In genomic region chr10:109651516-109651915, GRCm38 (mm10) we compare ENCODE assay signal across 17 mouse cellular contexts.
A peak's percentile ranks its signal among the peaks of the same experiment; 100 is the strongest.
DNase-seq lines count a peak whose midpoint lies in the region; ATAC-seq and TF ChIP-seq lines count a peak whose summit lies in the region.
"Had no signal": no experiment of that assay in that cellular context is flagged by ENCODE, and none has a peak within 500 bp of the region (broad histone marks: within the 10 kb centered on the region; RNA-seq: fewer than 3 reads in every experiment).

No protein-coding gene starts in this region.

- 39% methylated on average over 7 of the region's 7 CpGs for WGBS in hindbrain, postnatal 0 days
- 75% methylated on average over 7 of the region's 7 CpGs for WGBS in hindbrain, embryonic 13.5 days
- 62% methylated on average over 7 of the region's 7 CpGs for WGBS in intestine, embryonic 15.5 days

- H3K9ac ChIP-seq in hindbrain, postnatal 0 days (replicated peaks; ENCODE audit: low read length) = no peak overlapping the region
- H3K9ac ChIP-seq in hindbrain, embryonic 13.5 days = no peak overlapping the region
- no peak overlapping the region for H3K9ac ChIP-seq in intestine, embryonic 15.5 days
- H3K9ac ChIP-seq: forebrain, embryonic 13.5 days; kidney, embryonic 15.5 days; limb, embryonic 12.5 days; midbrain, embryonic 15.5 days; neural tube, embryonic 12.5 days; stomach, embryonic 15.5 days had no signal

- H3K4me2 ChIP-seq in hindbrain, postnatal 0 days (ENCODE audit: low read depth, low read length) = no peak overlapping the region
- no peak overlapping the region for H3K4me2 ChIP-seq in hindbrain, embryonic 13.5 days
- H3K4me2 ChIP-seq in intestine, embryonic 15.5 days (replicated peaks) = no peak overlapping the region
- H3K4me2 ChIP-seq: forebrain, embryonic 13.5 days; kidney, embryonic 15.5 days; limb, embryonic 12.5 days; midbrain, embryonic 15.5 days; neural tube, embryonic 12.5 days; stomach, embryonic 15.5 days had no signal

- no peak for TF ChIP-seq CTCF in hindbrain, postnatal 0 days (IDR thresholded peaks at IDR 0.05; ENCODE audit: low read depth)

- no peak overlapping the region for H3K4me3 ChIP-seq in hindbrain, postnatal 0 days (ENCODE audit: low read length)
- no peak overlapping the region for H3K4me3 ChIP-seq in hindbrain, embryonic 13.5 days
- no peak overlapping the region for H3K4me3 ChIP-seq in intestine, embryonic 15.5 days (replicated peaks)
- H3K4me3 ChIP-seq: forebrain, embryonic 13.5 days; heart, adult 2 months; kidney, embryonic 15.5 days; limb, embryonic 12.5 days; midbrain, embryonic 15.5 days; neural tube, embryonic 12.5 days; stomach, embryonic 15.5 days had no signal

- peak; percentile 77; the same call in 1 of the 2 replicates for ATAC-seq in hindbrain, postnatal 0 days
- ATAC-seq in hindbrain, embryonic 13.5 days (ENCODE audit: low FRiP score) = no peak
- ATAC-seq in cerebellum, adult (ENCODE audit: insufficient number of reproducible peaks, low FRiP score, low TSS enrichment) = peak; percentile 94
- no peak for ATAC-seq in intestine, embryonic 15.5 days
- ATAC-seq in CD4-positive, CD25-positive, alpha-beta regulatory T cell, adult 4 months = no peak
- ATAC-seq: forebrain, embryonic 13.5 days; midbrain, embryonic 15.5 days had no signal

- no peaks in the 10 kb centered on the region for H3K36me3 ChIP-seq in hindbrain, postnatal 0 days (ENCODE audit: insufficient read depth, low read length)
- no peaks in the 10 kb centered on the region for H3K36me3 ChIP-seq in hindbrain, embryonic 13.5 days
- H3K36me3 ChIP-seq in intestine, embryonic 15.5 days = no peaks in the 10 kb centered on the region
- H3K36me3 ChIP-seq: kidney, embryonic 15.5 days; limb, embryonic 12.5 days; midbrain, embryonic 15.5 days; neural tube, embryonic 12.5 days; stomach, embryonic 15.5 days had no signal

- DNase-seq in hindbrain, postnatal 0 days (ENCODE audit: low spot score) = peak; percentile 73
- DNase-seq in NIH3T3 (ENCODE audit: low read depth) = peak; percentile 6
- DNase-seq in cerebellum, postnatal 14 days = peak; percentile 64 to 75
- DNase-seq: heart, adult 2 months; layer of hippocampus, postnatal 36 days; thymus, postnatal 14 days had no signal

- H3K9me3 ChIP-seq in hindbrain, postnatal 0 days (ENCODE audit: low read length) = no peaks in the 10 kb centered on the region
- no peaks in the 10 kb centered on the region for H3K9me3 ChIP-seq in hindbrain, embryonic 13.5 days
- H3K9me3 ChIP-seq in intestine, embryonic 15.5 days = no peaks in the 10 kb centered on the region
- H3K9me3 ChIP-seq: forebrain, embryonic 13.5 days; kidney, embryonic 15.5 days; limb, embryonic 12.5 days; midbrain, embryonic 15.5 days; neural tube, embryonic 12.5 days; stomach, embryonic 15.5 days had no signal

- no peaks in the 10 kb centered on the region for H3K27me3 ChIP-seq in hindbrain, postnatal 0 days (ENCODE audit: insufficient read depth, low read length)
- no peaks in the 10 kb centered on the region for H3K27me3 ChIP-seq in hindbrain, embryonic 13.5 days
- no peaks in the 10 kb centered on the region for H3K27me3 ChIP-seq in intestine, embryonic 15.5 days (replicated peaks)
- H3K27me3 ChIP-seq: forebrain, embryonic 13.5 days; kidney, embryonic 15.5 days; limb, embryonic 12.5 days; midbrain, embryonic 15.5 days; neural tube, embryonic 12.5 days; stomach, embryonic 15.5 days had no signal

- H3K4me1 ChIP-seq in hindbrain, postnatal 0 days (ENCODE audit: insufficient read depth, low read length) = peaks cover 9% of the 10 kb centered on the region; the same call in 1 of the 2 replicates
- no peaks in the 10 kb centered on the region for H3K4me1 ChIP-seq in hindbrain, embryonic 13.5 days (replicated peaks)
- no peaks in the 10 kb centered on the region for H3K4me1 ChIP-seq in intestine, embryonic 15.5 days (replicated peaks)
- H3K4me1 ChIP-seq: forebrain, embryonic 13.5 days; kidney, embryonic 15.5 days; limb, embryonic 12.5 days; neural tube, embryonic 12.5 days; stomach, embryonic 15.5 days had no signal

- H3K27ac ChIP-seq in hindbrain, postnatal 0 days = no peak overlapping the region
- H3K27ac ChIP-seq in hindbrain, embryonic 13.5 days = no peak overlapping the region
- no peak overlapping the region for H3K27ac ChIP-seq in intestine, embryonic 15.5 days
- H3K27ac ChIP-seq: forebrain, embryonic 13.5 days; heart, adult 2 months; kidney, embryonic 15.5 days; limb, embryonic 12.5 days; macrophage; midbrain, embryonic 15.5 days; neural tube, embryonic 12.5 days; stomach, embryonic 15.5 days had no signal

Comparison
In these comparisons a context has a peak if more than half of its experiments do, and no peak if none do; other contexts are left out.
1. ATAC-seq: peak in hindbrain, postnatal 0 days (single experiment) and cerebellum, adult (single experiment); none in hindbrain, embryonic 13.5 days (single experiment), intestine, embryonic 15.5 days (single experiment) and CD4-positive, CD25-positive, alpha-beta regulatory T cell, adult 4 months (single experiment).
2. DNase-seq: peak in every context shown above with its lines; median percentile 73 in hindbrain, postnatal 0 days; 70 in cerebellum, postnatal 14 days; 6 in NIH3T3.